Mouse (Mus musculus): ENCODE data around the gene Zfp978.
"Not testable (repeated sequence)": the region's sequence is repeated elsewhere in the genome, so short reads cannot be mapped to it uniquely, and the experiment has no call there.

GRCm38 (mm10) chr4:147347300-147347699 is 13.8 kb upstream of the Zfp978 start:
- not testable (repeated sequence) for TF ChIP-seq CTCF, EP300 (IDR thresholded peaks at IDR 0.05; ENCODE audit: low read depth)
